Mouse (Mus musculus) gonadal fat pad, adult 2 months (tissue): ENCODE measurements around the gene Hs3st3a1. TPM values are rescaled to one million over a fixed set of nuclear protein-coding genes. Genes with fewer than 3 reads are reported as not detected.

ENCODE experiments used
- DNase-seq: peaks from one replicate; pipeline ENCODE4 v3.0.0-alpha.2; 2012; ENCODE audit warnings: low read depth
- polyA plus RNA-seq: library from polyadenylated mRNA; depleted of rRNA; stranded (reverse); fragments of >200 nt; gene quantifications from 2 replicates; pipeline ENCODE4 v1.2.3, GENCODE M21; 2012; rRNA removed

Hs3st3a1 gene
- 4.8 and 8.5 TPM in 2 replicates for polyA plus RNA-seq

DNA sequence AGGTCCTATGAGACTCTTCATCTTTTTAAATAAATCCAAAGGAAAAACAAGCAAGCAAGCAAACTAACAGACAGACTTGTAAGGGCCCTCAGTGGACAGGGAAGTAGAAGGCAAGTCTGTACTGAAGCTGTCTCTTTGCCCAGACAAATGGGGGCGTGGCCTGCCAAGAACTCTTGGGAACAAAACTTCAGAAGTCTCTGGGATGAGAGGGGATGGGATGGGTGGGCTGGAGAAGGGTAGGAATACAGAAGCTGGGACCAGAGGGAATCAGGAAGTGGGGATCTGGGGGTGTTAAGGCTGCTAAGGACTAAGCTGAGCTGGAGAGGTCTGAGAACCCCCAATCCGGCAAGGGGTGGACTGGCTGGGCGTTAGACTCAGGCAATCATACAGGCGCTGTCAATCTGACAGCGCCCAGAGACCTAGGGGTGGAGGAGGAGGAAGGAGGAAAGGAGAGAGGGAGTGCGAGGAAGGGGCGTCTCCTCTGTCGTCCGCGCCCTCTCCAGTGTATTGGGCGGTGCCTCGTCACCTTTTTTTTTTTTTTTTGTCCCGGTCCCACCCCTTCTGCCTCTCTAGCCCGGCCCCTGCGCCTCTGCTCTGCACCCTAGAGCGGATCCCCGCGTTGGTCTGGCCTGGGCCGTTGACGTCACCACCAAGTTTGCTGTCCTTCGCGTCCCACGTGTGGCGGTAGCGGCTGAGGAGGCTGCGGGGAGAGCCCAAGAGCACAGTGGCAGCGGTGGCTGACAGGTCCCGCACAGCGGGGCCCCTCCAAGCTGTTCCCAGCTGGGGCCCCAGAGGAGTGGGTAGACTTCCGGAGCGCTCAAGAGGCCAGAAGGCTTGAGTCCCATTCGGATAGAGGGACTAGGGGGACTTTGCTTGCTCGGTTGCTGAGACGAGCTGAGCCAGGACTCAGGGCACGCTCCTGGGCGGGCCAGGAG lies at the start of gene Hs3st3a1:
Gene Hs3st3a1 (plus strand): TSS at position 722 of the 935 bp plus-strand sequence.
- DNase-seq = no peak

DNA sequence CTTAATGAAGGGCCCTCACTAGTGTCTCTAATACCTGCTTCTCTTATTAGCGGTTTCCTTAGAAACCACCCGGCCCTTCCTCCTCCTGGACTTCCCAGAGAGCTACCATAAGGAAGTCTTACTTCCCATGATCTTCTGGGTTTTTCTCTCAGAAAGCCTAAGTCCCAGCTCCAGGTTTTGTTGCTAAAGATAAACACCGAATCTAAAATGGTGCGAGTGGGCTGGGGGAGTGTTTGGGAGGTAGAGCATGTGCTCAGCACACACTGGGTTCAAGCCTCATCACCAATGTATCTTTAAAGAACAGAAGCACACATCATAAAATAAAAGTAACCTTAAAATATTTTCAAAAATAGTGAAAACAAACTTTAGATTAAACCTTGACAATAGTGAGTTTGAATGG lies 48.8 kb upstream of the Hs3st3a1 start:
- DNase-seq = no peak

DNA sequence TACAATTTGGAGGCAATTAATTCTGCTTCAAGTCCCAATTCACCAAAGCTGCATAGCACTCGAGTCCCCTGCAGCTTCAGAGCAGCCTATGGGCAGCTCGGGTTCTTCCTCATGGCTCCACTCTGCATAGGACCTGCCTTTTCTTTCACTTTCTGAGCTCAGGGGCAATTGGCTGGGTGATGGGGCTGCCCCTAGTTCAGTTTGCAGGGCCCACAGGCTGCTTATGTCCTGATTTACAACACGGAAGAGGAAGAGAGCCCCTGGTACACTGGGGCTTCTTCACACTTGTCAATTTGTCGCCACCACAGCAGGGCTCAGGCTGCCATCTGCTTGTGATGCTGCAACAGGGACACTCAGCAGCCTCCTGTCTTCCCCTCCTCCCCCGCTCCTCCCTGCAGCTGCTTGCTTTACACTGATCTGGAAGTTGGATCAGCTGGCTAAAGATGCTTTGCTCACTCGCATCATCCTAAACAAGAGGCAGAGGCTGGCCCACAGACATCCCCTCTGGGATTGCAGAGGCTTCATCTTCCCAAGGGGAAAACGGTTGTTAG lies 38.7 kb upstream of the Hs3st3a1 start:
- DNase-seq = no peak

DNA sequence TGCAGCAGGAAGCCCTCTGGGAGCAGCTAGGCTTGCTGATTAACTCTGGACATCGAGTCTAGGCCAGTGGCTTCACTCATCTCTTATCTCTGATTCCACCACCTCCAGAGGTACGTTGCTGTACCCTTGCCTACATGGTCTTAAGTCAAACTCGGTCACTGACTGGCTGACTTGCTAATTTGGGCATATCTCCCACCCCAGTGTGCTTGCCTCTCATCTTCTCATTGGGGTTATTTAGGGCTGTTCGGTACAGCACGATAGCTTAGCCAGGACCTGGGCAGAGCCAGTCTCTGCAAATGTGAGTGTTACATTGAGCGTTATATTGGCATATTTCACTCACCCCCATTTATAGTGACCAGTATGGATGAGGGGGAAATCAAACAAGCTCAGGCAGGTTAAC lies 38.2 kb upstream of the Hs3st3a1 start:
- no peak for DNase-seq

DNA sequence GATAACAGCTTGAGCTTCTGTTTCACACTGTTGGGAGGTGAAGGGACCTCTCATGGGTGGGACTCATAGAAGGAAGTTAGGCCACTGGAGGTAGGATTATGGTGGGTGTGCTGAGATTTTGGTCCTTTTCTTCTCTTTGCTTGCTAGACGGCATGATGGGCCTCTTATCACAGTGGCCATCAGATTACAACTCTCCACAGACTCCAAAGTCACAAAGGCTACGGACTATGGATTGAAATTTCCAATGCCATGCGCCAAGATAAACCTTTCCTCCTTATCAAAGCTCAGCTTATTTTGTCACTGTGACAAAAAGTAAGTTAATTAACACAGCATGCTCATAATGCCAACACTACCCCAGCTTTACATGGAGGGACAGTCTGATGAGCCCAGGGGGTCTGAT lies 37.5 kb upstream of the Hs3st3a1 start:
- DNase-seq = no peak

DNA sequence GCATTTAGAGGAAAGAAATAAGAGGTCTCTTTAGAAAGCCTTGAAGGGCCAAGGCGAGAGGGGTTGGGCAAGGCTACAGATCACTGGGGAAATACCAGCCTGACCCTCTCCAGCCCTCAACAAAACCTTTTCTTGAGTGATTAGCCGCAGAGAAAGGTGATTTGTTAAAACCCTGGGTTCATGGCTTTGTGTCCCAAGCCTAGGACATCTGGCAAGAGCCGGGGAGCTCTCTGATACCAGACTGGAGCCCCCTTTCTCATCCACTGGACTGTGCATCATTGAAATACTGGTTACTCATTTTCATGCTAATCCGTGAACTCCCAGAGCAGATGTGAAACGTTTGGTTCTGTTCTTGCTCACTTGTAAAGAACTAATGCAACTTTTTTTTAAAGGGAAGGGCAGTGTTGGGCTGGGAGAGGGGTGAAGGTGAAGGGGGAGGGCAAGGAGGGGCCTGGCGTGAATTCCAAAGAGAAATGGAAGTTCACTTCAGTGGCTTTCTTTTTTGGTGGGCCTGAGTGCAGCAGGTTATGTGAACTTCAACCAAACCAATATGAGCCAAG lies 34.5 kb upstream of the Hs3st3a1 start:
- no peak for DNase-seq

DNA sequence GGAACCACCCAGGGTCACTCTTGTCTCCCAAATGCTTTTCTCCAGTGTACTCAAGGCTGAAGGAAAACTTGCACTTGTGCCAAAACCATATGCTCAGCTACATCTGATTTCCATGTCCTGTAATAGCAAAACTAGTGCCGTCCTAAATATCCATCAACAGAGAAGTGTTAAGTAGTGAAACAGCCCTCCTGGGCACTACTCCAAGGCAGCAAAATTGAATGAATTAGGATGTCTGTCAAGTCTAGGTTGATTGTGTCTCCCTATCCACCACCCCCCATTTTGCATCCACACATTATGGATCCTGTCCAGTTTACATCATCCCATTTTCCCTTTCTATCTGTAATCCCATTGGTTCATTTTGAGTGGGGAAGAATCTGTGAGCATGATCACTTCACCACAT lies 16.2 kb upstream of the Hs3st3a1 start:
- DNase-seq = no peak

DNA sequence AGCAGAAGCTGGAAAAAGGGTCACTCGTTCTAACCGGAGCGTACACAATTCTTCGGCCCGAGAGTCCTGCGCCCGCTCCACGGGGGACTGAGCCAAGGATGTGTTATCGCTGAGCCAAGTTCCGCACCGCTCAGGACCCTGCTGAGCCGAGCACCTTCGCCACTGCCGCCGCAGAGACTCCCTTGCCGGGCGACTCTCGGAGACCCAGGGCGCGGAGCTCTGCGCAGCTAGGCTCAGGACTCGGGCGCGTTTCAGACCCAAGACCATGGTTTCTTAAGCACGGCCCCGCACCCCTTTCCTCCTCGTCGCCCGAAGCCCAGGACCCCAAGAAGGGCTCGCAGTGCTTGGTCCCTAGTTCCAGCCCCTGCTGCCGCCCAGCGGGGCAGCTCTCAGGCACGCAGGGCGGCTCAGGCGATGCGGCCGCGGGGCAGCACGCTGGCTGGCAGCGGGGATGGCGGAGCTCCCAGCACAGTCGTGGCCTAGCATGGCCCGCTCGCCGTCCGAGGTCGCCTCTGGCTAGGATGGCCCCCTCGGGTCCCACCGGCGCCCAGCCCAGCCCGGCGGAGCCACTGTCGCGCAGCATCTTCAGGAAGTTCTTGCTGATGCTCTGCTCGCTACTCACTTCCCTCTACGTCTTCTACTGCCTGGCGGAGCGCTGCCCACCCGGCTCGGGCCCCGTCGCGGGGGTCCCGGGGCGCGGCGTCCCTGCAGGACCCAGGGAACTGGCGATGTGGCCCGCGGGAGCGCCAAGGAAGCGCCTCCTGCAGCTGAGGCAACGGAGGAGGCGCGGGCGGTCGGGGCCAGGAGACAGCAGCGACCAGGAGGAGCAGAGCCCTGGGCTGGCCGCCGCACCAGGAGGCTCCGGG lies 647 bp downstream of the Hs3st3a1 start:
- no peak for DNase-seq

DNA sequence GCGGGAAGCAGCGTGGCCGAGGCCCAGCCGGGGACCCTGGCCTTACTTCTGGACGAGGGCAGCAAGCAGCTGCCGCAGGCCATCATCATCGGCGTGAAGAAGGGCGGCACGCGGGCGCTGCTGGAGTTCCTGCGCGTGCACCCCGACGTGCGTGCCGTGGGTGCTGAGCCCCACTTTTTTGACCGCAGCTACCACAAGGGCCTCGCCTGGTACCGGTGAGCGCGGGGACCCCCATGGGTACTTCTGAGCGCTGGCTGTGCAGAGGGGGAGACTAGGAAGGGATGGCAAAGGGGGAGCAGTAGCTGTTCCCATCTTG lies 1.2 kb downstream of the Hs3st3a1 start, which contains the start of gene F930015N05Rik:
Gene F930015N05Rik (minus strand): TSS at position 242 of the 316 bp plus-strand sequence.
- no peak for DNase-seq

DNA sequence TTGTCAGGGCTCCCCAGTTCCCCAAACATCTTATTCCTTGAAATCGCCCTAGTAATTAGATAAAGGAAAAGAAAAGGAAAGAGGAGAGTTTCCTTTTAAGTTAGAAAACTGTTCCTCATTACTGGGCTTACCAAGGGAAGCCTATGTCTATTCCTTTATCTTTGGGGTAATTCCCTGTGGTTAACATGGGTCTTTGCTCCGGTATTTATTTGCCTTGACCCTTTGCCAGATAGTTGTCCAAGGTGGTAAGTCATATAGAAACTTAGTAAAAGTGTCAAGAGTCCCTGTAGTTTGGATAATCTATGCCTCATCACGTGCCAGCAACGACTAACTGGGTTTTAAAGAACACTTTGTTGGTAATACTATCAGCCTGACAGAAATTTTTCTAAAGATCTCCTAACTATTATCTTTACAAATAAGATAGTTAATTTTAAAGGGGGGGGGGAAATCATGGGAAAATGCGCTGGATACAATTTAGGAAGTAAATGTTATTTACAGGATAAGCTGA lies 1.7 kb downstream of the Hs3st3a1 start:
- DNase-seq = no peak

DNA sequence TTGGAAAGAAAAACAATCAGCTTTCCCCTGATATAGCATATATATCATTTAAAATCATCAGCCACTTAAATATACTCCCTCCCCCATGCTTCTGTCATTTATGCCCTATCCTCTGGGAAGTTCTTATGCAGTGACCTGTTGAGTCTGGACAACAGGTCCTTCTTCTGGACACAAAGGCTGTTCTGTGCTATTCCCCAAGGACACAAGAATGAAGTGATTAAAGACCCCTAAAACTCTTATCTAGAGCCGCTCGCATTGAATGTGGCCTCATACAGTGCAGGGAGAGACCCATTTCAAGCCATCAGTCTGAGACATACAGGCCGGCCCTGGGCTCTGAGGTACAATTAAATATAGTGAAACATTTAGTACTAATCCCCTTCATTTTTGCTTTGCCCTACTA lies 2.6 kb downstream of the Hs3st3a1 start:
- no peak for DNase-seq

DNA sequence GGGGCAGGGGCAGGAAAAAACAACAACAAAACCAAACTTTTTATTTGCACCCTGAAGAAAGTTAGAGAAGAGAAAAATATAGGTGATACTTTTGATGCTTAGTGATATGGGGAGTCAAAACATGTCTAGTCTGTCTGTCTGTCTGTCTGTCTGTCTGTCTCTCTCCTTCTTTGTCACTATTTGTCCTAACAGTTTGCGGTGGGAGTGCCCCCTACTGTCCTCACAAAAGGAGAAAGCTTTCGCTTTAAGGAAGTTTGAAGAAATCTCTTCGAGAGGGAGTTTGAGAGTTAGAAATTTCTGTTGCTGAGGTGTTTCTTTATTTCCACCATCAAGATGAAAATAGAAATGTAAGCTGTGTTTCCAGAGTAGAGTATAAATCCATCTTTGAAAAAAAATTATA lies 3.8 kb downstream of the Hs3st3a1 start:
- no peak for DNase-seq

DNA sequence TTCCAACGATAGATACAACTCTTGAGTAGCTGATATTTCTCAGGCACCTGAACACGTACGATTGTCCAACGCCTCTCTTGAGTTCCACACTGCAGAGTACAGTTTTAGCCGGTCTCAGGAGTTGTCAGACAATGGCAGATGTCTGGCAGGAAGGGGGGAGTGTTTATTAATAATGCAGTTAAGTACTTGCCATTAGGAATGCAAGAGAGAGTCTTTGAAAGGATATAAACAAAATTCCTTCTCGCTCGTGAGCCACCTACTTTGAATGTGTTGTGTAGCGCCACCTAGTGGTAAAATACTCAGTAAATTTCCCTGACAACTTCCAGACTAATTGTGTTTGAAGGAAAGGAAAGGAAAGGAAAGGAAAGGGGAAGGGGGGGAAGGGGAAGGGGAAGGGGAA lies 7.0 kb downstream of the Hs3st3a1 start:
- no peak for DNase-seq

DNA sequence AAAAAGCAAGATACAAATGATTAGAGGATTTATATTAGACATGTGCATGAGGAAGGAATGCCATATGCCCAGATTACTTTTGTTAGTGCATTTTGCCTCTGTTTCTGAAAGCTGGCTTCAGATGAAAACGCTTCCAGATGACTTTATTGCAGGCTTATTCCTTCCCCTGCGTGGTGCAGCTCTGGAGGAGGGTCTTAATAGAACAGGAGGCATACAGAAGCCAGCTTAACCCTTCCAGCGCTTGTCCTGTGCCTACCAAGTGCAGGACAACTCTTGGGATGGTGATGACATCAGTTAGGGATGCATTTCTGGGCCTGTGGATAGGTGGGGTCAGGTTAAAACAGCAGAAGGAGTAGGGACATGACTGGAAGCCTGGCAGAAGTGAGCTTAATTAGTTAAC lies 7.6 kb downstream of the Hs3st3a1 start:
- no peak for DNase-seq

DNA sequence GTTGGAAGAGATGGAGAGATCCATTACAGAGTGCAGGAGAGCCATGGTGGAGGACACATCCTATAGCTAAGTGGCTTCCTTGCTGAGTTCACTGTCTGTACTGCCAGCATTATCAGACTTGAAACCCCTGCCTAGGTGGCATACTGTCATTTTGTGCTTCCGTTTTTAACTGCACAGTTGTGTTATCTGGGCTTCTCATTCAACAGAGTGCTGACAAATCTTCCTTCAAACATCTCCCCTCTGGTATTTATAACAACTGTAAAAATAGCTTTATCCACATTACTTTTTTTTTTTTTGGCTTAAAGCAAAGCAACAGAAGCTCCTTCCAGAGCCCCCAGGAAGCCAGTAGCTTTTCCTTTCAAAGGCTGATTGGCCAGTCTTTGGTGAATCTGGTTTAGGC lies 10.1 kb downstream of the Hs3st3a1 start:
- no peak for DNase-seq

DNA sequence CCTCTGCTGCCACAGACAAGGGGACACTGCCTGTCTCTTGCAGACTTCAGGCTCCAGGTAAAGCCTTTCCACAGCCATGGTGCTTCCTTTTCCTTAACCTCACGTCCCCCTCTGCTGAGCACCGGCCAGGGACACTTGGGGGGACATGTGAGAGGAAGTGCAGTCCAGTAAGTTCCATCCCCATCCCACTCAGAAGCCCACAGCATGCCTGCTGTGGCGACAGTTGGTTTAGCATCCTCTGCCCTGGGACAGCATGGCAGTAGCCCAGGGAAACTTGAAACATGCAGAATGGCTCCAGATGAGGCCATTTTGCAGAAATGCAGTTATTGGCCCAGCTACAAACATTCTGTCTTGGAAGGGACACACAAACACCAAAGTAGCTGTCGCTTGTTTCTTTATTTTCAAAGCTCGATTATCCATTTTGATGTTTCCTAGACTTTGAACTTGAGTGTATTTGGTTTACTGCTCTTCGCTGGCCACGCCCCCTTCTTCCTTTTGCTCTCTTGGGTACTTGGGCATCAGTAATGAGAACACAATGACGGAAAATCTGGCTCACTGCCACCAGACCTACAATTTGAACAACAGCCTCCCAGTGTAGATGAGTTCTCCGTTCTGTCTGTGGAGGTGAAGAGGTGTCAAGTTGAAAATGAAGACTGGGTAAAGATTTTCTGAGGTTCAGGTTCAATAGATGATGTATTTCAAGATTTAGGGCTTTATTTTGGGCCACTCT lies 13.6 kb downstream of the Hs3st3a1 start:
- DNase-seq = no peak

DNA sequence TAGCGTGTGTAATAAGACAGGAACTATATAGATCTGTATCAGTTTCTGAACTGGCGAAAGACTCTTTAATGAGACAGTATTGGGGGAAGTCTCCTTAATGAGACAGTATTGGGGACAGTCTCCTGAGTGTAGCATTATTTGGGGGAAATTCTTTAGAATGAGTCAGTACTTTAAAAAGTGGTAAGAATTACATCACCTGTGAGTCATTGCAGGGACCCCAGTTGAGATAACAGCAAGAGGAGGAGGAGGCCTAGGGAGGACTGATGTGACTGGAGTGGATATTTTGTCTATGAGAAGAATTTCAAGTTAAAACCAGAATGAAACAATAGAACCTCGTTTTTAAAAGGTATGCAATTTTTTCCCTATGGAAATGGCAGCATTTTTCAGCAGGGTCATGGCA lies 26.6 kb downstream of the Hs3st3a1 start:
- DNase-seq = no peak

DNA sequence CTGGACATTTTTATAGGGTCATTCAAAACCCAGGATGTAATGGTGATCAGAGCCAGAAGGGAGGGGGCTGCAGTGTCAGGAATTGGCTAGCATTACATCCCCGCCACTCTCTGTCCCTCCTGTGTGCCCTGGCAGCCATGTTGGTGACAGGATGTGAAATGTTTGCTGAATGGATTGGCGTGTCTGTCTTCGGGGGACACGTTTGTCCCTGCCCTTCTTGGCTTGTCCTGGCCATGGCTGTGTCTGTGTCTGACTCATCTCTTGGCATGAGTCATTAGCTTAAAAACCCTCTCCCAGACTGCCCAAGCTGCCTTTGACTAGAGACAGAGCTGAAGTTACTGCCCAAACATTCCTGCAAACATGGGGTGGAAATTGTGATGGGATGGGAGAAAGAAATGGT lies 33.6 kb downstream of the Hs3st3a1 start:
- no peak for DNase-seq

DNA sequence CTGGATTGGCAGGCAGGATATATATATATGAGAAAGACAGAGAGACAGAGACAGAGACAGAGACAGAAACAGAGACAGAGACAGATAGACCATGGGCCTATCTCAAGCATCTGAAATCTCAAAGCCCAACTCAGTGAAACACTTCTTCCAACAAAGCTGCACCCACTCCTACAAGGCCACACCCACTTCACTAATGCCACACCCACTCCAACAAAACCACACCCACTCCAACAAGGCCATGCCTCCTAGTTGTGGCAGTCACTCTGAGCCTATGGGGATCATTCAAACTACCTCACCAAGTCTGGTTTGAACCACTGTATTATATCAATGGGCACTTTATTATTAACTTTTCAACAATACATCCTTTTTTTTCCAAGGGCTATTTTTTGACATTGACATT lies 35.6 kb downstream of the Hs3st3a1 start:
- DNase-seq = no peak

DNA sequence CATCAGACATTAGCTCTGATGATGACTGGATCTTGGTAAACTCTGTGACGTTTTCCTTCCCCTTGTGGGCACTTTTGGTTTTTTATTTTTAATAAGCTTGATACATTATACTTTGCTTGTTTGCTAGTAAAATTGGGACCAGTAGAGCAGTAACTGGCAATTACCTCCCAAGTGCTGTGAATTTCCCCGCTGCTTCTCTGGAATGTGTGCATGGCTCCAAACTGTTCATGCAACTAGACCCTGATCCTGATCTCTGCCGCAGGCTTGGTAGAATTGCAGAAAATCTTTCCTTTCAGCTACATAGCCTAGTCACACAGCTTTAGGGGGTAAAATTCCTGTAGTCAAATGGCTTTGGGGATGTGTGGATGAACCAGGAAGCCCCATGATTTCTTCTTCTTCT lies 38.5 kb downstream of the Hs3st3a1 start:
- no peak for DNase-seq

DNA sequence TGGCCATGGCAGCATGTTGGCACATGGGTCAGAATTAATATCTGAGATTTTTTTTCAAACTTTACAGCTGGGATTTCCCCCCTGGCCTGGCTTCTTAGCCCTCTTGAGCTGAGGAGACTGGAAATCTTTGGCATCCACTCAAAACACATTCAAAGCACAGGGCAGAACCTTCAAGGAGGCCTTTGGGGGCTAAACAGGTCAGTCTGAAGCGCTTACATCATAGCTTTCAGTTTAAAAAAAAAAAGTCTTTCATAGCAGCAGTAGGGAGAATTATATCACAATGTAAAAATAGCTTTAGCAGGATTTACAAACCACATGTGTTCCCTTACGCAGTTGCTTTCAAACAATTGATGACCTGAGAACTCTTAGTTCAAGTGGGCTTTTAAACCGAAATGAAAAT lies 46.3 kb downstream of the Hs3st3a1 start:
- no peak for DNase-seq
